Mouse (Mus musculus): ENCODE results near the gene Cgref1. TPM values are rescaled to one million over a fixed set of nuclear protein-coding genes. Genes with fewer than 3 reads are reported as not detected.
A peak's percentile ranks its signal among the peaks of the same experiment; 100 is the strongest.

Gene Cgref1
- polyA plus RNA-seq, 1 experiment from 2014 or later, result 30.3 TPM

DNA sequence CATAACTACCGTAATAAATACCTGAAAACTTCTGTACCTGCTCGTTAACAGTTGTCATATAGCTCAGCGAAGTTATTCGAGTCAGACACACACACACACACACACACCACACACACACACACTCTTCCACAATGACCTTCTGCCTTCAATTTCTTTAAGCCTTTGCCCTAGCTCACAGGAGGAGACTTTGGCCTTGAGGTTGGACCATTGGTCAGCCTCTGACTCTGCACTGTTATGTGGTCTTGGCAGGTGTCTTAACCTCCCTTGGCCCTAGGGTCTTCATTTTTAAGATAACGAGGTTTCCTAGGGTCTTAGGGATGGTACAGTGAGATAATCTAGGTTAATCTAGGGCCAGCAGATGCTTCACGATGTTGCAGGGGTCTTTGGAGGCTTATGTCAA, 1.0 kb downstream of the Cgref1 start:
- Histone ChIP-seq H3K27me3 (peaks cover 8% of the 10 kb centered on the region), H3K9me3 (no peaks in the 10 kb centered on the region), H3K9ac (peak overlapping the region; percentile 79; the same call in 1 of the 2 replicates), H3K4me1 (replicated peaks) (peaks cover 17% of the 10 kb centered on the region), H3K27ac (no peak overlapping the region), H3K36me3 (no peaks in the 10 kb centered on the region), H3K4me2 (peak overlapping the region; percentile 81), H3K4me3 (peak overlapping the region; percentile 56)
- WGBS, result 87% methylated on average over 6 of the region's 6 CpGs
- ATAC-seq (ENCODE audit: low FRiP score), result no peak

- no peak overlapping the region for H3K4me3 ChIP-seq
- H3K27ac ChIP-seq, result no peak overlapping the region
- no peak overlapping the region for H3K9ac ChIP-seq
- peaks cover 8% of the 10 kb centered on the region for H3K27me3 ChIP-seq
- H3K36me3 ChIP-seq, result no peaks in the 10 kb centered on the region
- ATAC-seq (ENCODE audit: low FRiP score), result no peak
- H3K4me2 ChIP-seq, result no peak overlapping the region
- WGBS, result 96% methylated on average over 2 of the region's 2 CpGs
- no peaks in the 10 kb centered on the region for H3K9me3 ChIP-seq
- H3K4me1 ChIP-seq (replicated peaks), result peaks cover 12% of the 10 kb centered on the region
Observed at GRCm38 (mm10) chr5:30943004-30943403, 2.4 kb downstream of the Cgref1 start.

- 91% methylated on average over 5 of the region's 5 CpGs for WGBS
- Histone ChIP-seq H3K36me3 (peaks cover 8% of the 10 kb centered on the region; the same call in 1 of the 2 replicates), H3K4me2 (no peak overlapping the region), H3K9ac (no peak overlapping the region), H3K27ac (no peak overlapping the region), H3K4me3 (no peak overlapping the region), H3K9me3 (no peaks in the 10 kb centered on the region), H3K27me3 (no peaks in the 10 kb centered on the region), H3K4me1 (replicated peaks) (no peaks in the 10 kb centered on the region)
- ATAC-seq (ENCODE audit: low FRiP score), result no peak
Observed at GRCm38 (mm10) chr5:30934725-30935461, 10.5 kb downstream of the Cgref1 start.

DNA sequence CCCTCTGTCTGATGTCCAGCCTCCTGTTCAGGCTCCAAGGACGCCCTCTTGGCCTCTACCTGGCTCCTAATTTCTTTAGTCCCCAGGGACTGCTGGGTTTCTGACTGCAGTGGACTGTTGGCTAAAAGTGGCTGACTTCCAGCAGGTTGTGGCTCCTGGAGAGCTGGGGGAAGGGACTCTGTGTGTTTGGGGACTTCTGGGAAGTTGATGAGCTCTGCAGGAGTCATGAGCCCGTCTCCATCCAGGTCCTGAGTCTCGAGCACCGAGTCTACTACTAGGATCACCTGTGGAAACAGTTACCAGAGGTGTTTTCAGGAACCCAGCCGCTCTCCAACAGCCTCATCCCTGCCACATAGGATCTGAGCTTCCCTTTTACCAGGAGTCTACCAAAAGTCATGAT, 11.7 kb downstream of the Cgref1 start:
- Histone ChIP-seq H3K4me2 (no peak overlapping the region), H3K9ac (no peak overlapping the region), H3K4me1 (replicated peaks) (no peaks in the 10 kb centered on the region), H3K27ac (no peak overlapping the region), H3K9me3 (no peaks in the 10 kb centered on the region), H3K27me3 (no peaks in the 10 kb centered on the region), H3K4me3 (no peak overlapping the region), H3K36me3 (peaks cover 8% of the 10 kb centered on the region; the same call in 1 of the 2 replicates)
- no peak for ATAC-seq (ENCODE audit: low FRiP score)
- 76% methylated on average over 5 of the region's 5 CpGs for WGBS

DNA sequence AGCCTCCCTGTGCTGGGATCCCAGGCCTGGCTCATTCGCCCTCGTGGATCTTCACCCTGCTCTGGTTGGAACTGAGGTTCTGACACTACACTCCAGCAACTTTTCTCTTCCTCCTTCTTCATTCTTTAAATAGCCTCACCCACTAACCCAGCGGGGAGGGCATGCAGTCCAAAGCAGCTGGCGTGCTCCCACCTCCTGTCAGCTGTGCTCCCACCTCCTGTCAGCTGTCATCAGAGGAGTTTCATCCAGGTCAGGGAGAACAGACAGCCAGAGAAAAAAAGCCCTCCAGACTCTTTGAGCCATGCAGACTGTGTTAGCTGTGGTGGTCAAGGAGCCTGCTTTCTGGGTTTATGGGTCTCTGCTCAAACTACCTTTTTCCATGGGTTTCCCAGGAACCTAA, 14.0 kb downstream of the Cgref1 start:
- H3K27ac ChIP-seq, result no peak overlapping the region
- peaks cover 8% of the 10 kb centered on the region; the same call in 1 of the 2 replicates for H3K36me3 ChIP-seq
- ATAC-seq (ENCODE audit: low FRiP score), result no peak
- H3K9me3 ChIP-seq, result no peaks in the 10 kb centered on the region
- H3K4me3 ChIP-seq, result no peak overlapping the region
- no peak overlapping the region for H3K4me2 ChIP-seq
- no peaks in the 10 kb centered on the region for H3K4me1 ChIP-seq (replicated peaks)
- WGBS, result 92% methylated on average over 4 of the region's 4 CpGs
- no peak overlapping the region for H3K9ac ChIP-seq
- no peaks in the 10 kb centered on the region for H3K27me3 ChIP-seq

DNA sequence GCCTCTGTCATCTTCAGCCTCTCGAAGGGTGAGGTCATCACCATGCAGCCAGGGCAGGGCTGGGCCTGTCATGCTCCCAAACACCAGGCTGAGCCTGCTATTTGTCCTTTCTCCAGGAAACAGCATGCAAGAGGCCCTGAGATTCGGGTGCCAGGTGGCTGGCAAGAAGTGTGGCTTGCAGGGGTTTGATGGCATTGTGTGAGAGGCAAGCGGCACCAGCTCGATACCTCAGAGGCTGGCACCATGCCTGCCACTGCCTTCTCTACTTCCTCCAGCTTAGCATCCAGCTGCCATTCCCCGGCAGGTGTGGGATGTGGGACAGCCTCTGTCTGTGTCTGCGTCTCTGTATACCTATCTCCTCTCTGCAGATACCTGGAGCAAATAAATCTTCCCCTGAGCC, 14.5 kb downstream of the Cgref1 start:
- Histone ChIP-seq H3K9me3 (no peaks in the 10 kb centered on the region), H3K36me3 (peaks cover 8% of the 10 kb centered on the region; the same call in 1 of the 2 replicates), H3K4me1 (replicated peaks) (no peaks in the 10 kb centered on the region), H3K27me3 (no peaks in the 10 kb centered on the region), H3K4me3 (no peak overlapping the region), H3K9ac (no peak overlapping the region), H3K27ac (no peak overlapping the region), H3K4me2 (no peak overlapping the region)
- ATAC-seq (ENCODE audit: low FRiP score), result no peak
- 88% methylated on average over 6 of the region's 6 CpGs for WGBS

GRCm38 (mm10) chr5:30930121-30930520, 15.3 kb downstream of the Cgref1 start:
- H3K9ac ChIP-seq, result no peak overlapping the region
- ATAC-seq (ENCODE audit: low FRiP score), result no peak
- 42% methylated on average over 4 of the region's 4 CpGs for WGBS

DNA sequence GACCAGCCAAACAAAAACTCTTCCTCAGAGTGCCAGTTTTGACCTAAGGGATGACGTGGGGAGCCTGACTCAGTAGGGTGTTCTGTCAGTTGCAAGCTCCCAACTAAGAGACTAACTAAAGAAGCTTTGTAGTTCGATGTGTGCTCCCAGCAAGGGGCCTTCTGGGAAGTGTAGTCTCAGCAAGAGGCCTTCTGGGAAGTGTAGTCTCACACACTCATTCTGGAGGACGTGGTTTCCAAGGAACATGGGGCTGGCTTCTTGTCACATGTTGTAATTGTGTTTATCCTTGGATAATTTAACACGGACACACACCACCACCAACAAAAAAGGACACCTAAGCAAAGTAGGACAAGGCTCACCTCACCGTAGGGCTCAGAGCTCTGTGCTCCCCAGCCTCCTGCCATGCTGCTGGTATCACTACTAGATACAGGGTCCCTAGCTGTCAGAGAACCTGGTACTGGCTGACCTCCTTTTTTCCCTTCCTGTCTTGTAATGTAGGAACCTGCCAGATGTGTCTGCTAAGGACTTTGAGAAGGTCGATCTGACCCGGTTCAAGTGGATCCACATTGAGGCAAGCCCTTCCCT, 17.4 kb downstream of the Cgref1 start:
- peak overlapping the region; percentile 44 for H3K4me2 ChIP-seq
- 45% methylated on average over 7 of the region's 7 CpGs for WGBS
- no peak overlapping the region for H3K27ac ChIP-seq
- H3K4me3 ChIP-seq, result no peak overlapping the region
- peaks cover under 1% of the 10 kb centered on the region; the same call in 1 of the 2 replicates for H3K4me1 ChIP-seq (replicated peaks)
- H3K36me3 ChIP-seq, result no peaks in the 10 kb centered on the region
- H3K9ac ChIP-seq, result no peak overlapping the region
- H3K27me3 ChIP-seq, result peaks cover 14% of the 10 kb centered on the region; the same call in 1 of the 2 replicates
- H3K9me3 ChIP-seq, result no peaks in the 10 kb centered on the region
- peak; percentile 77; the same call in 1 of the 2 replicates for ATAC-seq (ENCODE audit: low FRiP score)

More at GRCm38 (mm10) chr5:30930121-30930520, 15.3 kb downstream of the Cgref1 start:
- no peaks in the 10 kb centered on the region for H3K4me1 ChIP-seq (replicated peaks)
- H3K36me3 ChIP-seq, result peaks cover 8% of the 10 kb centered on the region; the same call in 1 of the 2 replicates
- no peak overlapping the region for H3K4me2 ChIP-seq
- H3K9me3 ChIP-seq, result no peaks in the 10 kb centered on the region
- no peaks in the 10 kb centered on the region for H3K27me3 ChIP-seq
- H3K4me3 ChIP-seq, result no peak overlapping the region
- H3K27ac ChIP-seq, result no peak overlapping the region

DNA sequence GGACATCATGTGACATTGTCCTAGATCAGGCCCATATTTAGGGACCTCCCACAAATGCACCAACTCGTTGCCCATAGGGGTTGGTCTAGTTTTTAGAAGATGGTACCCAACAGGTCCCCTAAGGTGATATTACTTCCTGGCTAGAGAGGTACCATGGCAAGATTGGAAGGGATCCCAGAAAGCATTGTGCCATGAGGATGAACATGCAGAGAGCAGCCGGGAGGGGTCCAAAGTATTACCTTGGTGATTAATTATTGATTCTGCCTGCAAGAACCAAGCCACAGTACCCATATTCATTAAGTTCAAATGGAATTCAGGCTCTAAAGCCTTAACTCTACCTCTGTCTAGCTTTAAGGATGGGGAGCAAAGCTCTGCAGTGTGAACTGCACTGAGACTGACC, 19.3 kb downstream of the Cgref1 start:
- no peak for ATAC-seq (ENCODE audit: low FRiP score)
- H3K27ac ChIP-seq, result no peak overlapping the region
- 83% methylated on average over 2 of the region's 2 CpGs for WGBS
- no peak overlapping the region for H3K4me3 ChIP-seq
- peaks cover 16% of the 10 kb centered on the region for H3K4me1 ChIP-seq (replicated peaks)
- no peaks in the 10 kb centered on the region for H3K9me3 ChIP-seq
- H3K36me3 ChIP-seq, result no peaks in the 10 kb centered on the region
- no peak overlapping the region for H3K4me2 ChIP-seq
- H3K27me3 ChIP-seq, result peaks cover 20% of the 10 kb centered on the region; the same call in 1 of the 2 replicates
- no peak overlapping the region for H3K9ac ChIP-seq

DNA sequence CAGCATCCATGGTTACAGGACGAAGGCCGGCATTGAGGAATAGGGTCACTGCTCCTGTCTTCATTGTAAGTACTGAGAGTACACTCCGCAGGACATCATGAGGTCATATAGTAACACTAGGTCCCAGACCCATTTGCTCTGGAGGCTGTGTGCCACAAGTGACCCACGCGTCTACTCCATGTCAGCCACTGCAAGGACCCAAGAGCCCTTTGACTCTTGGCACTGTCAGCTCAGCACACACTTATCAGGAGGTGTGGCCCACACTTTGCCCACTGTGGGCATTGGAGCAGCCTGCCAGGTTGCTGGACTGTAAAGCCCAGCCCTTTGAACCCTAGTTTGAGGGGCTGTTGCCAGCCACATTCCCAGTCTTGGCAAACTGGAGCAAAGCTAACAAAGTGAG, 20.2 kb downstream of the Cgref1 start:
- Histone ChIP-seq H3K4me2 (no peak overlapping the region), H3K27ac (no peak overlapping the region), H3K4me3 (no peak overlapping the region), H3K27me3 (peaks cover 20% of the 10 kb centered on the region; the same call in 1 of the 2 replicates), H3K9ac (no peak overlapping the region), H3K9me3 (no peaks in the 10 kb centered on the region), H3K4me1 (replicated peaks) (peaks cover 20% of the 10 kb centered on the region), H3K36me3 (no peaks in the 10 kb centered on the region)
- 91% methylated on average over 5 of the region's 5 CpGs for WGBS
- no peak for ATAC-seq (ENCODE audit: low FRiP score)

GRCm38 (mm10) chr5:30924614-30925013, 20.8 kb downstream of the Cgref1 start:
- no peak overlapping the region for H3K4me2 ChIP-seq
- peaks cover 20% of the 10 kb centered on the region for H3K4me1 ChIP-seq (replicated peaks)
- no peak for ATAC-seq (ENCODE audit: low FRiP score)
- H3K9me3 ChIP-seq, result no peaks in the 10 kb centered on the region
- peaks cover 20% of the 10 kb centered on the region; the same call in 1 of the 2 replicates for H3K27me3 ChIP-seq
- WGBS, result 88% methylated on average over 8 of the region's 8 CpGs
- H3K36me3 ChIP-seq, result no peaks in the 10 kb centered on the region
- H3K4me3 ChIP-seq, result no peak overlapping the region
- H3K9ac ChIP-seq, result peak overlapping the region; percentile 5; the same call in 1 of the 2 replicates
- H3K27ac ChIP-seq, result no peak overlapping the region

DNA sequence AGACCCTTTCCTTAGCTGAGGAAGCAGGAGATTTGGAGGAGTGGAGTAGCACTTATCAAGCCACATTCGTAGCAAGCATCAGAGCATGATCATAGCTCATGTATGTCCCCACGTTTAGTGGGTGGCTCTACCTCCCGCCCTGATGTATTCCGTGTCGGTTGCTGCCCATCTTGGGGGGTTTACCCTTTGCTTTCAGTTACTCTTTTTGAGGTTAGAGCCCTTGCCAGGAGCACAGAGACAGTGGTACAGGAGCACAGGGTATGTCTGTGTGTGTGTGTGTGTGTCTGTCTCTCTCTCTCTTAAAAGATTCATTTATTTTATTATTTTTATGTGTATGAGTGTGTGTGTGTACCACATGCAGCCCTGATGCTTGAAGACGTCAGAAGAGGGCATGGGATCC, 22.3 kb downstream of the Cgref1 start:
- peaks cover 20% of the 10 kb centered on the region for H3K4me1 ChIP-seq (replicated peaks)
- no peak overlapping the region for H3K27ac ChIP-seq
- WGBS, result 87% methylated on average over 6 of the region's 6 CpGs
- no peak overlapping the region for H3K4me3 ChIP-seq
- H3K27me3 ChIP-seq, result peaks cover 20% of the 10 kb centered on the region; the same call in 1 of the 2 replicates
- H3K9ac ChIP-seq, result no peak overlapping the region
- 0 out of 2 replicates have a peak overlapping the region, but pooled peaks have one; percentile 87 for H3K4me2 ChIP-seq
- no peak for ATAC-seq (ENCODE audit: low FRiP score)
- H3K9me3 ChIP-seq, result no peaks in the 10 kb centered on the region
- no peaks in the 10 kb centered on the region for H3K36me3 ChIP-seq

Measured in hindbrain, embryonic 13.5 days (tissue).